Mouse (Mus musculus): Measurements from ENCODE around the gene Rinl. TPM values are rescaled to one million over a fixed set of nuclear protein-coding genes. Genes with fewer than 3 reads are reported as not detected.

Gene Rinl
- 1 to 10 TPM; 2.6 to 3.2 TPM for total RNA-seq (2021)
- long read RNA-seq, experiment 1, partial matches to known transcripts, result 3 of 5 reads
- long read RNA-seq, experiment 1, other reads (novel, unspliced or antisense), result 2 of 5 reads
- long read RNA-seq, experiment 2, partial matches to known transcripts, result 3 of 6 reads
- long read RNA-seq, experiment 2, other reads (novel, unspliced or antisense), result 2 of 6 reads

DNA sequence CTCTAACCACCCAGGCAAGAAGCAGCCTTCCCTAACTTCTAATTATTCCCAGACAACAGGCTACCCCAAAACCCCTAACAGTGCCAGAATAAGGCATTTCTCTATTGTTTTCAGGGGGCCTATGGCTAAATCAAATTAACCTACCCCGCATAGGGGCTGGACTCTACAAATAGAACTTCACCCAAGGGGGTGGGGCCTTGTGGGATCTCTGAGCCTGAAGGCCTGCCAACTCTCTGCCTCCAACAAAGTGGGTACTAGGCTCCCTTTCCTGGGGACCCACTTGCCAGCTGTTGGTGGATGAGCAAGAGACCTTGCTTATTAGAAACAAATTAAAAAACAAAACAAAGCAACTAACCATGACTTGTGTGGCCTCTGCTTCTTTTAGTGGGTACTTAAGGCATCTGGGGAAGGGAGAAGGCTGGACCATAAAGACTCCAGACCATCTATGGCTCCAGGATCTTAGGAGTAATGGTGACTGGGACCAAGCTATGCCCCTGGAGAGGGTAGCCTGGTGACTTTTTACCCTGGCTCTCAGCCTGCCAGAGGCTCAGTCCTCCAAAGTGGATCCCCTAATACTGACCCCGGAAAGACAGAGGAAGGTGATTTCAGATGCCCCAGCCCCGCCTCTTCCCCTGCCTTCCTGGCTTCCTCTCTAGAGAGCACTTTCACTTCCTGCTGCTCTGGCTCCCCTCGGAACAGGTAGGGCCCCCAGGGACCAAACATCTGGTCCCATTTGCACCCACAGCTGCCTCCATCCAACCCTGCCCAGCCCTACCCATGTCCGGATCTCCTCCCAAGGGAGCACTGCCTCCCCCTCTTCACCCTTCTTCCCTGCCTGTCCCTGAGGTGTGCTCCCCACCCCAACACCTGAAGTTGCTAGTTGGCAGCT lies at the start of gene Rinl:
Rinl (plus strand) TSS at position 663 of the 889 bp plus-strand sequence.
- no peak for DNase-seq (ENCODE audit: low spot score in 2 of 2)

DNA sequence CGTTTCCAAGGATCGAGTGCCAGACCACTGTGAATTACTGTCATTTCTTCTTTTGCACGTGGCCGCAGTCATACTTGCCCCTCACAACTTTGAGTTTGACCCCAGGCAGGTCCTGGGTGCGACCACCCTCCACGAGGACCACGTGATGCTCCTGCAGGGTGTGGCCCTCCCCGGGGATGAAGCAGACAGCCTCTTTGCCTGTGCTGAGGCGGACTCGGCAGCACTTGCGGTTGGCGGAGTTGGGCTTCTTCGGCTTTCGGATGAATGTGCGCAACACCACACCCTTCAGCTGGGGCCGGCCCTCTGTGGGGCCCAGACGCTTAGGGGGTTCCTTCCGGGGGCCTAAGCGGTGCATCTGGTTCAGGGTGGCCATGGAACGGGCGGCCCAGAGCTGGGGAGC lies 48.9 kb upstream of the Rinl start:
- DNase-seq (ENCODE audit: low spot score in 2 of 2), result no peak

DNA sequence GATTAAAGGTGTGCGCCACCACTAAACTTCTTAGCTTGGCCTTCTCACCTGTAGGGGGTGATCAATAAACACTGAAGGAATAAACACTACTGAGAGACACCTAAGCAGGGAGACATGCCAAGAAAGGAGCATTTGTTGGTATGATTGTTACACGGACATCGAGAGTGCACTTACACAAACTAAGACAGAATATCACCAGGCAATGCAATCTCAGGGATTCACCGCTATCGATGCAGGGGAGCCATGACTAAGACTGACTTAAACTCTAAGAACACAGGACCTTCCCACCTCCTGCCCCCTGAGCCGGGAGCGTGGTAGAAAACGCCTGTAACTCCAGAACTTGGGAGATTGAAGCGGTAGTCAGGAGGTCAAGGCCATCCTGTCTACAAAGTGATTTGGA lies 47.8 kb upstream of the Rinl start:
- DNase-seq (ENCODE audit: low spot score in 2 of 2), result no peak

DNA sequence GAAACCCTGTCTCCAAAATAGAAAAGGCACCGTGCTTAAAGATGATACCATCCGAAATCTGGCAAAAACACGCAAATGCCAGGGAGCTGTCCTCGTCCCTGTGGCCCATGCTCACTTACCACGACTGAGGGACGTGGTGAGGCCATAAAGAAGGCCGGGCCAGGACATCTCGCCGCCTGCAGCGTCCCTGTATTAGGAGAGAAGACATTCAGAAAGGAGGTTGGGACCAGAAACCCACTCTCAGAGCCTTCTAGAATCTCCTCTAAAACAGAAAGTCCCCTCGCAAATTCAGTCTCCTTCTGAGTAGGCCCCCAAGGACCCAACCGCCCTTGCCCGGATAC lies 47.4 kb upstream of the Rinl start:
- no peak for DNase-seq (ENCODE audit: low spot score in 2 of 2)

- DNase-seq (ENCODE audit: low spot score in 2 of 2), result peak; percentile 93 to 95
These were observed 46.9 kb upstream of the Rinl start, which contains the start of the genes Mrps12 and Sars2 for GRCm38 (mm10) chr7:28741709-28742438. Gene Mrps12 (minus strand): TSS chr7:28741820. Gene Sars2 (plus strand): TSS chr7:28741992.

GRCm38 (mm10) chr7:28749935-28750334 lies 38.8 kb upstream of the Rinl start:
- no peak for DNase-seq (ENCODE audit: low spot score in 2 of 2)

- DNase-seq (ENCODE audit: low spot score in 2 of 2), result no peak
These were observed 32.7 kb upstream of the Rinl start, which contains the start of gene Ccer2 for GRCm38 (mm10) chr7:28756079-28756478. Gene Ccer2 (plus strand): TSS chr7:28756174.

GRCm38 (mm10) chr7:28758623-28759022 lies 30.1 kb upstream of the Rinl start:
- DNase-seq (ENCODE audit: low spot score in 2 of 2), result no peak

GRCm38 (mm10) chr7:28761907-28762306 lies 26.9 kb upstream of the Rinl start:
- no peak for DNase-seq (ENCODE audit: low spot score in 2 of 2)

- no peak for DNase-seq (ENCODE audit: low spot score in 2 of 2)
These were observed 23.6 kb upstream of the Rinl start for GRCm38 (mm10) chr7:28765211-28765610.

GRCm38 (mm10) chr7:28766173-28766879 lies 22.4 kb upstream of the Rinl start, which contains the start of gene Sirt2:
Gene Sirt2 (plus strand): TSS chr7:28766735.
- DNase-seq (ENCODE audit: low spot score in 2 of 2), result peak; percentile 82 to 84

GRCm38 (mm10) chr7:28766910-28767309 lies 21.9 kb upstream of the Rinl start:
- no peak for DNase-seq (ENCODE audit: low spot score in 2 of 2)

- no peak for DNase-seq (ENCODE audit: low spot score in 2 of 2)
These were observed 21.3 kb upstream of the Rinl start, which contains the start of gene Nfkbib for GRCm38 (mm10) chr7:28767462-28767965. Gene Nfkbib (minus strand): TSS chr7:28767512.

GRCm38 (mm10) chr7:28769414-28769958 lies 19.3 kb upstream of the Rinl start:
- DNase-seq (ENCODE audit: low spot score in 2 of 2), result no peak

GRCm38 (mm10) chr7:28770309-28770708 lies 18.5 kb upstream of the Rinl start:
- no peak for DNase-seq (ENCODE audit: low spot score in 2 of 2)

DNA sequence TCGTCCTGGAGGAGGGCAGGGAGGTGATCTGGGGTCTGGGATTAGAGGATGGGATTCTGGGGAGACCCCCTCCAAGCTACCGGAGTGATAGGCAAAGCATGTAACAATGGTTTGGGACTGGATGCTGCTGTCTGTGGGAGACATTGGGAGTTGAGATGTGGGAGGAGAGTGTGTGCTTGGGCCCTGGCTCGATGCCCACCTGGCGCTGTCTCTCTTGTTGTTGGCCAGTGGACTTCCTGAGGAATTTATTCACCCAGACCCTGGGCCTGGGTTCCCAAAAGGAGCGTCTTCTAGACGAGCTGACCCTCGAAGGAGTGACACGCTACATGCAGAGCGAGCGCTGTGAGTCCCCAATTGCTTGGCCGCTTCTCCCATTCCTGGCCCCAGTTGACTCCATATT lies 16.9 kb upstream of the Rinl start:
- no peak for DNase-seq (ENCODE audit: low spot score in 2 of 2)

DNA sequence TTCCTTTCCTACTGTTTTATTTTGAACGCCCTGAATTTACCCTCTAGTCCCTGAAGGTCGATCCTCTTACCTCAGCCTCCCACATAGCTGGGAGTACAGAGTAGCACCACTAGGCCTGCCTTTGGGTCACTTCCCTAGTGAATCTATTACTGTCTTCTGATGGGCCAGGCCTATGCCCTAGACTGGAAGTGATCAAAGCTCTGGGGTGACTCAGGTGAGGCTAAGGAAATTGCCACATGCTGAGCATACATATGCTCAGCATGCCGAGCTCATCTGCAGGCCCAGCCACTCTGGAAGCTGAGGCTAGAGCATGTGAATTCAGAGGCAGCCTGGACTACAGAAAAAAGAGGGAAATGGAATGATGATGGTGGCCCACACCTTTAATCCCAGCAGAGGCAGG lies 15.6 kb upstream of the Rinl start:
- no peak for DNase-seq (ENCODE audit: low spot score in 2 of 2)

- no peak for DNase-seq (ENCODE audit: low spot score in 2 of 2)
These were observed 14.6 kb upstream of the Rinl start for GRCm38 (mm10) chr7:28774164-28774563.

- DNase-seq (ENCODE audit: low spot score in 2 of 2), result no peak
These were observed 13.6 kb upstream of the Rinl start for GRCm38 (mm10) chr7:28775129-28775528.

- no peak for DNase-seq (ENCODE audit: low spot score in 2 of 2)
These were observed 9.9 kb upstream of the Rinl start for GRCm38 (mm10) chr7:28778825-28779224.

Measured in adrenal gland, adult 18-20 months (tissue).